Mouse (Mus musculus): Measurements from ENCODE around the gene Ubxn6. TPM values are rescaled to one million over a fixed set of nuclear protein-coding genes. Genes with fewer than 3 reads are reported as not detected.

The Ubxn6 gene
- 65.9 to 73.7 TPM (median 71.6 TPM) in 4 replicates for total RNA-seq (2023)

GRCm38 (mm10) chr17:56074827-56075208, at the start of gene Ubxn6:
Gene Ubxn6, minus strand, starts transcription at chr17:56075028.

GRCm38 (mm10) chr17:56121826-56122225, 47.0 kb upstream of the Ubxn6 start, which contains the start of gene Lrg1:
Gene Lrg1, minus strand, starts transcription at chr17:56122001.

GRCm38 (mm10) chr17:56117251-56117710, 42.5 kb upstream of the Ubxn6 start, which contains the start of gene Plin5:
Gene Plin5, minus strand, starts transcription at chr17:56117596.

GRCm38 (mm10) chr17:56109219-56110051, 34.6 kb upstream of the Ubxn6 start, which contains the start of gene Plin4:
Gene Plin4, minus strand, starts transcription at chr17:56109803.

GRCm38 (mm10) chr17:56078880-56079795, 4.3 kb upstream of the Ubxn6 start, which contains the start of gene Hdgfl2:
Gene Hdgfl2, plus strand, starts transcription at chr17:56079634.

GRCm38 (mm10) chr17:56040030-56040856, 34.6 kb downstream of the Ubxn6 start, which contains the start of gene Chaf1a:
Gene Chaf1a, plus strand, starts transcription at chr17:56040439.

GRCm38 (mm10) chr17:56036176-56036900, 38.5 kb downstream of the Ubxn6 start, which contains the start of gene Sh3gl1:
Gene Sh3gl1, minus strand, starts transcription at chr17:56036635.

Other genes starting within 250 kb of the Ubxn6 start
- gene Zfp119a, start 196.1 kb downstream of the Ubxn6 start, total RNA-seq (2023) = 9.7 to 11.3 TPM (median 10.7 TPM) in 4 replicates
- 19.1 to 20.5 TPM (median 19.2 TPM) in 4 replicates for gene Zfp959, start 182.9 kb downstream of the Ubxn6 start, total RNA-seq (2023)
- gene Zfp119b, start 125.5 kb downstream of the Ubxn6 start, total RNA-seq (2023) = 3.3 to 6.1 TPM (median 5.2 TPM) in 4 replicates
- gene Ebi3, start 122.4 kb downstream of the Ubxn6 start, total RNA-seq (2023) = 14.2 to 17.7 TPM (median 15.5 TPM) in 4 replicates
- gene Yju2, start 115.9 kb downstream of the Ubxn6 start, total RNA-seq (2023) = 44.4 to 50.9 TPM (median 50.3 TPM) in 4 replicates
- 0.81 to 2.9 TPM (median 1.8 TPM) in 4 replicates for gene Shd, start 104.6 kb downstream of the Ubxn6 start, total RNA-seq (2023)
- gene Fsd1, start 88.5 kb downstream of the Ubxn6 start, total RNA-seq (2023) = not detected in 4 replicates
- gene Stap2, start 69.4 kb downstream of the Ubxn6 start, total RNA-seq (2023) = 1.2 TPM in 1 of 4 replicates, not detected in the others
- gene Mpnd, start 69.3 kb downstream of the Ubxn6 start, total RNA-seq (2023) = 57.6 to 74.2 TPM (median 66.5 TPM) in 4 replicates
- 90.4 to 97.0 TPM (median 94.7 TPM) in 4 replicates for gene Sh3gl1, start 38.4 kb downstream of the Ubxn6 start, total RNA-seq (2023)
- gene Chaf1a, start 34.6 kb downstream of the Ubxn6 start, total RNA-seq (2023) = 2.7 to 4.1 TPM (median 3.2 TPM) in 4 replicates
- 105 to 126 TPM (median 115 TPM) in 4 replicates for gene Hdgfl2, start 4.6 kb upstream of the Ubxn6 start, total RNA-seq (2023)
- not detected in 4 replicates for gene Plin4, start 34.8 kb upstream of the Ubxn6 start, total RNA-seq (2023)
- gene Plin5, start 42.6 kb upstream of the Ubxn6 start, total RNA-seq (2023) = not detected in 4 replicates
- gene Lrg1, start 47.0 kb upstream of the Ubxn6 start, total RNA-seq (2023) = not detected in 4 replicates
- 1.0 to 1.3 TPM (median 1.2 TPM) in 4 replicates for gene Sema6b, start 65.3 kb upstream of the Ubxn6 start, total RNA-seq (2023)
- 0.21 to 0.38 TPM (median 0.27 TPM) in 3 of 4 replicates, not detected in the other for gene Tnfaip8l1, start 87.4 kb upstream of the Ubxn6 start, total RNA-seq (2023)
- gene Mydgf, start 108.9 kb upstream of the Ubxn6 start, total RNA-seq (2023) = 48.9 to 52.9 TPM (median 52.0 TPM) in 4 replicates
- 53.2 to 57.1 TPM (median 55.2 TPM) in 4 replicates for gene Dpp9, start 143.9 kb upstream of the Ubxn6 start, total RNA-seq (2023)
- gene Fem1a, start 181.8 kb upstream of the Ubxn6 start, total RNA-seq (2023) = 26.9 to 30.0 TPM (median 29.8 TPM) in 4 replicates
- gene Ticam1, start 201.8 kb upstream of the Ubxn6 start, total RNA-seq (2023) = 21.6 to 25.3 TPM (median 23.4 TPM) in 4 replicates
- gene Plin3, start 217.8 kb upstream of the Ubxn6 start, total RNA-seq (2023) = 10.0 to 16.6 TPM (median 14.7 TPM) in 4 replicates
- not detected in 4 replicates for gene Arrdc5, start 225.3 kb upstream of the Ubxn6 start, total RNA-seq (2023)
- 11.1 to 13.2 TPM (median 11.7 TPM) in 4 replicates for gene Uhrf1, start 228.3 kb upstream of the Ubxn6 start, total RNA-seq (2023)

All from B cell, adult 62 days (primary cell).